Mouse (Mus musculus): ENCODE measurements around the gene Nmbr. TPM values are rescaled to one million over a fixed set of nuclear protein-coding genes. Genes with fewer than 3 reads are reported as not detected.

The Nmbr gene
- polyA plus RNA-seq, 1 experiment from 2014 or later, result 0.07 TPM

DNA sequence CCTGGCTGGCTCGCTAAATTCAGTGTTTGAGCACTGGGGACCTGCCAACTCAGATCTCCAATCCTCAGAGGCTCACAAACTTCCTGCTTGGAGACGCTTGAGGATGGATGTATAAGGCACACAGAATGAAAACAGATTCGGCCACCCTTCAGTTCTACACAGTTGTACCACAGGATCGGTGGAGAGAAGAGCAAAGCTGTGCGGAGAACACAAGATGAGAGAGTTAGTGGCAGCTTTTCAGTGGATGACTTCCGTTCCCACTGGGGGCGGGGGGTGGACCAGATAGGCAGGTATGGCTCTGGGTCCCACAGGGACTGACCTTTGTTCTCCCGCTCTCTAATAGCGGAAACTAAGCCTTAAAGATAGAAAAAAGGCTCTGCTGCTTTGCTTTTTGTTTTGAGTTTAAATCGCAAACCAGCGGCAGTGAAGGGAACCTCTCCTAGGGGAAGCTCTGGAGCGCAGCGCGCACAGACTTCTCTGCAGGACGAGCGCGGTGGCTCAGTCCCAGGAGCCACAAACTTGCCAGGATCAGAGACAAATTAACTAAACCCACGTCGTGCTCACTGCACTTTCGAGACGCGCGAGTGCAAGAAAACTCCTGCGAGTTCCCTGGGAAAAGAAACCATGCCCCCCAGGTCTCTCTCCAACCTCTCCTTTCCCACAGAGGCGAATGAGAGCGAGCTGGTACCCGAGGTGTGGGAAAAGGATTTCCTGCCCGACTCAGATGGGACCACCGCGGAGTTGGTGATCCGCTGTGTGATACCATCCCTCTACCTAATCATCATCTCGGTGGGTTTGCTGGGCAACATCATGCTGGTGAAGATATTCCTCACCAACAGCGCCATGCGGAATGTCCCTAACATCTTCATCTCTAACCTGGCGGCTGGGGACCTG is 54.5 kb downstream of the Nmbr start:
- 3% methylated on average over 35 of the region's 35 CpGs for WGBS
- Histone ChIP-seq H3K36me3 (ENCODE audit: control insufficient read depth, insufficient read depth, low read length) (no peaks in the 10 kb centered on the region), H3K9ac (ENCODE audit: low read length) (no peak overlapping the region), H3K9me3 (ENCODE audit: control insufficient read depth, low read length) (no peaks in the 10 kb centered on the region), H3K4me2 (replicated peaks; ENCODE audit: low read depth) (peak overlapping the region; percentile 51), H3K27me3 (ENCODE audit: control insufficient read depth, insufficient read depth, low read length) (no peaks in the 10 kb centered on the region), H3K4me1 (replicated peaks; ENCODE audit: control insufficient read depth, insufficient read depth) (no peaks in the 10 kb centered on the region), H3K4me3 (ENCODE audit: low read depth, low read length) (peak overlapping the region; percentile 31), H3K27ac (replicated peaks) (no peak overlapping the region)
- DNase-seq (ENCODE audit: low spot score), result no peak
- no peak for ATAC-seq (ENCODE audit: low FRiP score, low TSS enrichment)
- no peak for TF ChIP-seq CTCF (IDR thresholded peaks at IDR 0.05; ENCODE audit: low read depth)
- no peak for TF ChIP-seq EP300 (optimal IDR thresholded peaks at IDR 0.05)

DNA sequence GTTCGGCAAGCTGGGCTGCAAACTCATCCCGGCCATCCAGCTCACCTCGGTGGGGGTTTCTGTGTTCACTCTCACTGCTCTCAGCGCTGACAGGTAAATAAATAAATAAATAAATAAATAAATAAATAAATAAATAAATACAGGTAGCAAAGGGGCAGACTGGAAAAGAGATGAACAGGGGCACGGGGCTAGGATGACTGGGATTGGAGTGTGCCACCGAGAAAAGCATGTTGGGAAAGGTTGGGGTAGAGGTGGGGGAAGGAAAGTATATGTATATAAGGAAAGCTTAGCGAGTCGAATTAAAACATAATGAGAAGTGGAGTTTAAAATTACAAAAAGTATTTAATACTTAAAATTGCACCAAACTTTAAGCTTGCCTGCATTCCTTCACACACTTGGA is 55.2 kb downstream of the Nmbr start:
- Histone ChIP-seq H3K27ac (replicated peaks) (no peak overlapping the region), H3K4me2 (replicated peaks; ENCODE audit: low read depth) (peak overlapping the region; percentile 51), H3K9ac (ENCODE audit: low read length) (no peak overlapping the region), H3K4me3 (ENCODE audit: low read depth, low read length) (peak overlapping the region; percentile 31; the same call in 1 of the 2 replicates), H3K36me3 (ENCODE audit: control insufficient read depth, insufficient read depth, low read length) (no peaks in the 10 kb centered on the region), H3K4me1 (replicated peaks; ENCODE audit: control insufficient read depth, insufficient read depth) (no peaks in the 10 kb centered on the region), H3K9me3 (ENCODE audit: control insufficient read depth, low read length) (no peaks in the 10 kb centered on the region), H3K27me3 (ENCODE audit: control insufficient read depth, insufficient read depth, low read length) (no peaks in the 10 kb centered on the region)
- ATAC-seq (ENCODE audit: low FRiP score, low TSS enrichment) (no peak), DNase-seq (ENCODE audit: low spot score) (no peak)
- no peak for TF ChIP-seq EP300 (optimal IDR thresholded peaks at IDR 0.05)
- no peak for TF ChIP-seq CTCF (IDR thresholded peaks at IDR 0.05; ENCODE audit: low read depth)
- WGBS, result 22% methylated on average over 8 of the region's 8 CpGs

DNA sequence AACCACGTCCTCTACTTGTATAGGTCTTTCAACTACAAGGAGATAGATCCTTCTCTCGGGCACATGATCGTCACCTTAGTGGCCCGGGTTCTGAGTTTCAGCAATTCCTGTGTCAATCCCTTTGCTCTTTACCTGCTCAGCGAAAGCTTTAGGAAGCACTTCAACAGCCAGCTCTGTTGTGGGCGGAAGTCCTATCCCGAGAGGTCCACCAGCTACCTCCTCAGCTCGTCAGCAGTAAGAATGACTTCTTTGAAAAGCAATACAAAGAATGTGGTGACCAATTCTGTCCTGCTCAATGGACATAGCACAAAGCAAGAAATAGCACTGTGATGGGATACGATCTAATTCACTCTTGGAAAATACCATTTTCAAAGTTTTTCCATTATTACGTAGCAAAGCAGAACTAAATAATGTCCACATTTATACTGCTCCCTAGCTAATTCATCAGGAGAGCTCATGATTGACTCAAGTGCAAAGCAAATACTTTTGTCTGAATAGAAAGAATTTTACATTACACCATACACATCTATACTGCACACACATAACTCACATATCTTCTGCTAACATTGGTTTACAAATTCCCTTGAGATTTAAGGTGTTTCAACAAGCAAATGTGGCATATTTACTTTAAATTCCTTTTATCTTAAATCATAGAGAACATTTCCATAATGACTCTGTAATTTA is 65.0 kb downstream of the Nmbr start:
- Histone ChIP-seq H3K4me3 (ENCODE audit: low read depth, low read length) (no peak overlapping the region), H3K9me3 (ENCODE audit: control insufficient read depth, low read length) (no peaks in the 10 kb centered on the region), H3K27me3 (ENCODE audit: control insufficient read depth, insufficient read depth, low read length) (no peaks in the 10 kb centered on the region), H3K4me1 (replicated peaks; ENCODE audit: control insufficient read depth, insufficient read depth) (no peaks in the 10 kb centered on the region), H3K4me2 (replicated peaks; ENCODE audit: low read depth) (no peak overlapping the region), H3K27ac (replicated peaks) (no peak overlapping the region), H3K9ac (ENCODE audit: low read length) (no peak overlapping the region), H3K36me3 (ENCODE audit: control insufficient read depth, insufficient read depth, low read length) (no peaks in the 10 kb centered on the region)
- no peak for ATAC-seq (ENCODE audit: low FRiP score, low TSS enrichment)
- no peak for DNase-seq (ENCODE audit: low spot score)
- WGBS, result 81% methylated on average over 10 of the region's 10 CpGs
- TF ChIP-seq CTCF (IDR thresholded peaks at IDR 0.05; ENCODE audit: low read depth), result no peak
- no peak for TF ChIP-seq EP300 (optimal IDR thresholded peaks at IDR 0.05)

DNA sequence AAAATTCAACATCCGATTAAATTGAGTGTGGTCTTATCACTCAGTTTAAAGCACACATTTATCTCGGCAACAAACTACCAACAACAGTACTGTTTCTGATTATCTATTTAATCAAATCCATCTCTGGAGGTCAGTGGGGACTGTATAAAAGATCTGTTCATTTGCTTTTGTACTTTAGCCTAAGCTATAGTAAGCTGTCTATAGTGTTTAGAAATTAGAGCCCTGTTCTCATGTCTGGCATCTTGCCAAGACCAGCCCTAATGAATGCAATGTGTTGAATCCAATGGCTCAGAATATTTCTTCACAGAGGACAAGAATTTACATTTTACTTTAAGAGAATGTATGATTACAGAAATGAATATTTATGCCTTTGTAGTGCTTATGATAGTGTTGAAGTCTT is 69.1 kb downstream of the Nmbr start:
- WGBS, result 59% methylated on average over 2 of the region's 2 CpGs
- DNase-seq (ENCODE audit: low spot score), result no peak
- Histone ChIP-seq H3K9ac (ENCODE audit: low read length) (no peak overlapping the region), H3K36me3 (ENCODE audit: control insufficient read depth, insufficient read depth, low read length) (no peaks in the 10 kb centered on the region), H3K27ac (replicated peaks) (no peak overlapping the region), H3K4me1 (replicated peaks; ENCODE audit: control insufficient read depth, insufficient read depth) (no peaks in the 10 kb centered on the region), H3K4me3 (ENCODE audit: low read depth, low read length) (no peak overlapping the region), H3K27me3 (ENCODE audit: control insufficient read depth, insufficient read depth, low read length) (no peaks in the 10 kb centered on the region), H3K9me3 (ENCODE audit: control insufficient read depth, low read length) (no peaks in the 10 kb centered on the region), H3K4me2 (replicated peaks; ENCODE audit: low read depth) (no peak overlapping the region)
- no peak for TF ChIP-seq CTCF (IDR thresholded peaks at IDR 0.05; ENCODE audit: low read depth)
- no peak for TF ChIP-seq EP300 (optimal IDR thresholded peaks at IDR 0.05)
- no peak for ATAC-seq (ENCODE audit: low FRiP score, low TSS enrichment)

DNA sequence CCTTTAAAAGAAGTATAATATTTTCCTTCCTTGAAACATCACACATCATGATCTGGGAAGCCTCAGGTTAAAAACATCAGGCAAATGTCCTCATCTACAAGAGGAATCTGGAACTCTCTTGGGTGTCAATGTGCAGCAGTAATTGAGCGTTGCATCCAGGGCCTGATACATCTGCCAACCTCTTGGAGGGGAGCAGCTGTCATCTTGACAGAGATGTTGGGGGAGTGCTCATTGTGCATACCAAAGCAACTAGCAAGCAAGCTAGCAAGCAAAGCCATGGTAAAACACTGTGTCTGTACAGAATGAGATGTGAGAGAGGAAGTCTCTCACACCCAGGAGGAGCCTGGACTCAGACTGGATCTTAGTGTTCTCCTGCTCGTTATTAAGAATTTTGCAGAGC is 84.6 kb downstream of the Nmbr start:
- DNase-seq (ENCODE audit: low spot score), result no peak
- no peak overlapping the region for H3K4me2 ChIP-seq (replicated peaks; ENCODE audit: low read depth)

DNA sequence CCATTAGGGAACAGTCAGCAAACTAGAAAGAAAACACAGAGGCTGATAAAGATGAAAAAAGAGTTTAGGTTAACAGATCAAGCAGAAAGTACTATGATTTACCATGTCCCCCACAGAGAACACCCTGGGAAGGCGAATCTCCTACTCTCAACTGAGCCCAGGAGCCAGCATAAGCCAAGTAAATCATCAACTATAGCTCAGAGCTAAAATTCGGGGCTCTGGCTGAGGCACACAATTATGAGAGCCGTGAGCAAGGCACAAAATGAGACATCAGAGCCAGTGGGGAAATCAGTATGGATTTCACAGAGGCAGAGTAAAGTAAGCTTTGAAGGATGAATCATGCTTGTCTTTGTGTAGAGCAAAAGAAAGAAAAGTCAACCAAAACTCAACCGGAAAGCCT is 111.6 kb downstream of the Nmbr start:
- Histone ChIP-seq H3K9ac (ENCODE audit: low read length) (no peak overlapping the region), H3K4me3 (ENCODE audit: low read depth, low read length) (no peak overlapping the region), H3K36me3 (ENCODE audit: control insufficient read depth, insufficient read depth, low read length) (no peaks in the 10 kb centered on the region), H3K4me2 (replicated peaks; ENCODE audit: low read depth) (no peak overlapping the region), H3K27ac (replicated peaks) (no peak overlapping the region), H3K27me3 (ENCODE audit: control insufficient read depth, insufficient read depth, low read length) (no peaks in the 10 kb centered on the region), H3K9me3 (ENCODE audit: control insufficient read depth, low read length) (no peaks in the 10 kb centered on the region), H3K4me1 (replicated peaks; ENCODE audit: control insufficient read depth, insufficient read depth) (no peaks in the 10 kb centered on the region)
- no peak for TF ChIP-seq CTCF (IDR thresholded peaks at IDR 0.05; ENCODE audit: low read depth)
- TF ChIP-seq EP300 (optimal IDR thresholded peaks at IDR 0.05), result no peak
- DNase-seq (ENCODE audit: low spot score), result no peak
- ATAC-seq (ENCODE audit: low FRiP score, low TSS enrichment), result no peak
- whole genome bisulfite sequencing, result 72% methylated on average over 4 of the region's 4 CpGs

More for the DNA sequence above, 84.6 kb downstream of the Nmbr start:
- WGBS, result 63% methylated on average over 2 of the region's 2 CpGs
- Histone ChIP-seq H3K4me1 (replicated peaks; ENCODE audit: control insufficient read depth, insufficient read depth) (no peaks in the 10 kb centered on the region), H3K27me3 (ENCODE audit: control insufficient read depth, insufficient read depth, low read length) (no peaks in the 10 kb centered on the region), H3K36me3 (ENCODE audit: control insufficient read depth, insufficient read depth, low read length) (no peaks in the 10 kb centered on the region), H3K4me3 (ENCODE audit: low read depth, low read length) (no peak overlapping the region), H3K9me3 (ENCODE audit: control insufficient read depth, low read length) (no peaks in the 10 kb centered on the region), H3K9ac (ENCODE audit: low read length) (no peak overlapping the region), H3K27ac (replicated peaks) (no peak overlapping the region)
- no peak for ATAC-seq (ENCODE audit: low FRiP score, low TSS enrichment)
- no peak for TF ChIP-seq EP300 (optimal IDR thresholded peaks at IDR 0.05)
- TF ChIP-seq CTCF (IDR thresholded peaks at IDR 0.05; ENCODE audit: low read depth), result no peak

Other genes starting within 250 kb of the Nmbr start
- 8.1 and 8.7 TPM in 2 replicates for gene Adgrg6, start 159.9 kb upstream of the Nmbr start, polyA plus RNA-seq (2015; fragmentation: Nextera tagmentation; extraction: Ambion mirVana)
- 87.5 and 95.8 TPM in 2 replicates for gene Vta1, start within 50 bp of the Nmbr start, polyA plus RNA-seq (2015; fragmentation: Nextera tagmentation; extraction: Ambion mirVana)
- gene Gje1, start 12.6 kb downstream of the Nmbr start, polyA plus RNA-seq (2015; fragmentation: Nextera tagmentation; extraction: Ambion mirVana), result not detected in 2 replicates

All from stomach, postnatal 0 days (tissue).